Mouse (Mus musculus) megakaryocyte, embryonic 14.5 days (primary cell): Measurements from ENCODE around the gene 6030408B16Rik. TPM values are rescaled to one million over a fixed set of nuclear protein-coding genes. Genes with fewer than 3 reads are reported as not detected.
A peak's percentile ranks its signal among the peaks of the same experiment; 100 is the strongest.

Source experiments
- H3K27me3 ChIP-seq: replicated peaks from 2 replicates; pipeline ENCODE3; 2012; ENCODE audit warnings: inconsistent platforms
- H3K36me3 ChIP-seq: replicated peaks from 2 replicates; pipeline ENCODE3; 2012; ENCODE audit warnings: low read length, inconsistent platforms, mixed read lengths
- H3K4me1 ChIP-seq: 2 replicates; pipeline ENCODE4 v1.6.1; 2012; ENCODE audit warnings: inconsistent platforms
- H3K4me3 ChIP-seq: replicated peaks from 2 replicates; pipeline ENCODE3; 2012; ENCODE audit warnings: moderate library complexity, mild to moderate bottlenecking, inconsistent platforms
- H3K9me3 ChIP-seq: 2 replicates; pipeline ENCODE4 v1.6.1; 2012; ENCODE audit warnings: inconsistent platforms
- FLI1 ChIP-seq: IDR thresholded peaks from 2 replicates; pipeline ENCODE4 v1.6.1; 2012; ENCODE audit warnings: low read length, inconsistent platforms, mixed read lengths
- GATA1 ChIP-seq: IDR thresholded peaks from 3 replicates; pipeline ENCODE4 v1.6.1; 2012; ENCODE audit warnings: mixed read lengths, low read length, inconsistent platforms, borderline replicate concordance
- polyA plus RNA-seq: library from polyadenylated mRNA; stranded (reverse); fragments of >175 nt; gene quantifications from 2 replicates; pipeline ENCODE4 v1.2.3, GENCODE M21; 2012; ENCODE audit warnings: low replicate concordance; ENCODE audit not compliant: insufficient read depth

6030408B16Rik gene
- polyA plus RNA-seq, 1 experiment: not detected

- Histone ChIP-seq H3K27me3 (peaks cover 67% of the 10 kb centered on the region), H3K9me3 (no peaks in the 10 kb centered on the region)
Observed at GRCm38 (mm10) chr15:101328876-101329563, 36.0 kb downstream of the 6030408B16Rik start.

GRCm38 (mm10) chr15:101329564-101329892 is 36.5 kb downstream of the 6030408B16Rik start:
- Histone ChIP-seq H3K36me3 (no peaks in the 10 kb centered on the region), H3K27me3 (peaks cover 72% of the 10 kb centered on the region)
- TF ChIP-seq FLI1: no peak
- TF ChIP-seq GATA1: no peak

More at GRCm38 (mm10) chr15:101328876-101329563, 36.0 kb downstream of the 6030408B16Rik start:
- TF ChIP-seq GATA1: no peak
- TF ChIP-seq FLI1: no peak
- H3K4me1 ChIP-seq: peaks cover 69% of the 10 kb centered on the region
- H3K36me3 ChIP-seq: no peaks in the 10 kb centered on the region
- H3K4me3 ChIP-seq: no peak overlapping the region

GRCm38 (mm10) chr15:101331090-101331489 is 38.1 kb downstream of the 6030408B16Rik start:
- Histone ChIP-seq H3K4me3 (no peak overlapping the region), H3K4me1 (peaks cover 81% of the 10 kb centered on the region)

More at GRCm38 (mm10) chr15:101329564-101329892, 36.5 kb downstream of the 6030408B16Rik start:
- Histone ChIP-seq H3K4me3 (no peak overlapping the region), H3K4me1 (peaks cover 74% of the 10 kb centered on the region), H3K9me3 (no peaks in the 10 kb centered on the region)

GRCm38 (mm10) chr15:101332370-101332769 is 39.4 kb downstream of the 6030408B16Rik start:
- Histone ChIP-seq H3K27me3 (peaks cover 75% of the 10 kb centered on the region), H3K4me3 (peak overlapping the region; percentile 25), H3K9me3 (no peaks in the 10 kb centered on the region), H3K36me3 (no peaks in the 10 kb centered on the region), H3K4me1 (peaks cover 81% of the 10 kb centered on the region)
- TF ChIP-seq FLI1 (no peak), GATA1 (no peak)

More at GRCm38 (mm10) chr15:101331090-101331489, 38.1 kb downstream of the 6030408B16Rik start:
- Histone ChIP-seq H3K36me3 (no peaks in the 10 kb centered on the region), H3K9me3 (no peaks in the 10 kb centered on the region), H3K27me3 (peaks cover 76% of the 10 kb centered on the region)
- no peak for TF ChIP-seq GATA1
- no peak for TF ChIP-seq FLI1

GRCm38 (mm10) chr15:101333165-101333564 is 40.2 kb downstream of the 6030408B16Rik start:
- Histone ChIP-seq H3K27me3 (peaks cover 70% of the 10 kb centered on the region), H3K4me3 (no peak overlapping the region), H3K9me3 (no peaks in the 10 kb centered on the region), H3K36me3 (no peaks in the 10 kb centered on the region), H3K4me1 (peaks cover 81% of the 10 kb centered on the region)
- no peak for TF ChIP-seq GATA1

- Histone ChIP-seq H3K4me3 (no peak overlapping the region), H3K27me3 (peaks cover 65% of the 10 kb centered on the region), H3K4me1 (peaks cover 81% of the 10 kb centered on the region), H3K9me3 (no peaks in the 10 kb centered on the region), H3K36me3 (no peaks in the 10 kb centered on the region)
- no peak for TF ChIP-seq GATA1
Observed at GRCm38 (mm10) chr15:101333648-101334047, 40.6 kb downstream of the 6030408B16Rik start.

- H3K4me3 ChIP-seq: peak overlapping the region; percentile 88
- TF ChIP-seq GATA1: peak; percentile 66; the same call in 1 of the 3 replicates
- TF ChIP-seq FLI1: peak; percentile 91
- H3K27me3 ChIP-seq: peaks cover 48% of the 10 kb centered on the region
- peaks cover 95% of the 10 kb centered on the region for H3K4me1 ChIP-seq
- no peaks in the 10 kb centered on the region for H3K36me3 ChIP-seq
- H3K9me3 ChIP-seq: no peaks in the 10 kb centered on the region
Observed at GRCm38 (mm10) chr15:101336474-101337174, 43.6 kb downstream of the 6030408B16Rik start.

- Histone ChIP-seq H3K36me3 (no peaks in the 10 kb centered on the region), H3K27me3 (peaks cover 40% of the 10 kb centered on the region), H3K4me3 (no peak overlapping the region), H3K4me1 (peaks cover 86% of the 10 kb centered on the region), H3K9me3 (no peaks in the 10 kb centered on the region)
- TF ChIP-seq GATA1 (no peak), FLI1 (no peak)
Observed at GRCm38 (mm10) chr15:101338359-101338758, 45.3 kb downstream of the 6030408B16Rik start.

- Histone ChIP-seq H3K4me3 (no peak overlapping the region), H3K9me3 (no peaks in the 10 kb centered on the region), H3K36me3 (no peaks in the 10 kb centered on the region), H3K4me1 (peaks cover 74% of the 10 kb centered on the region), H3K27me3 (peaks cover 40% of the 10 kb centered on the region)
- TF ChIP-seq GATA1 (no peak), FLI1 (no peak)
Observed at GRCm38 (mm10) chr15:101339537-101339936, 46.5 kb downstream of the 6030408B16Rik start.
